Mouse (Mus musculus) urinary bladder, adult 18-20 months (tissue): Measurements from ENCODE around the gene Acss2.
A peak's percentile ranks its signal among the peaks of the same experiment; 100 is the strongest.
"Not testable (repeated sequence)": the region's sequence is repeated elsewhere in the genome, so short reads cannot be mapped to it uniquely, and the experiment has no call there.

Source experiments
- DNase-seq, 2 experiments: peaks; one replicate each; pipeline ENCODE4 v3.0.0; 2022; ENCODE audit warnings: low spot score in 2 of 2, mixed read lengths in 2 of 2

Acss2 gene

GRCm38 (mm10) chr2:155538463-155539057, 20.8 kb downstream of the Acss2 start:
- not testable (repeated sequence) for DNase-seq

GRCm38 (mm10) chr2:155539696-155540095, 21.9 kb downstream of the Acss2 start:
- no peak for DNase-seq

- no peak for DNase-seq
Observed at GRCm38 (mm10) chr2:155540822-155541458, 23.2 kb downstream of the Acss2 start.

- no peak for DNase-seq
Observed at GRCm38 (mm10) chr2:155546955-155547354, 29.2 kb downstream of the Acss2 start.

- DNase-seq: no peak
Observed at GRCm38 (mm10) chr2:155552336-155552735, 34.6 kb downstream of the Acss2 start.

- no peak for DNase-seq
Observed at GRCm38 (mm10) chr2:155552949-155553354, 35.2 kb downstream of the Acss2 start.

GRCm38 (mm10) chr2:155554426-155554985, 36.8 kb downstream of the Acss2 start:
- DNase-seq: no peak

GRCm38 (mm10) chr2:155562209-155562608, 44.5 kb downstream of the Acss2 start:
- DNase-seq: no peak

GRCm38 (mm10) chr2:155562934-155563333, 45.2 kb downstream of the Acss2 start:
- DNase-seq: peak; percentile 15 to 48

GRCm38 (mm10) chr2:155567751-155568150, 50.0 kb downstream of the Acss2 start:
- DNase-seq: no peak

GRCm38 (mm10) chr2:155569223-155569807, 51.6 kb downstream of the Acss2 start:
- no peak for DNase-seq

- DNase-seq: no peak
Observed at GRCm38 (mm10) chr2:155573001-155573400, 55.3 kb downstream of the Acss2 start.

GRCm38 (mm10) chr2:155573996-155574395, 56.2 kb downstream of the Acss2 start:
- DNase-seq: no peak

- no peak for DNase-seq
Observed at GRCm38 (mm10) chr2:155574700-155575099, 57.0 kb downstream of the Acss2 start.

- no peak for DNase-seq
Observed at GRCm38 (mm10) chr2:155576656-155577055, 58.9 kb downstream of the Acss2 start.

GRCm38 (mm10) chr2:155580331-155580730, 62.6 kb downstream of the Acss2 start:
- no peak for DNase-seq

GRCm38 (mm10) chr2:155582384-155582995, 64.7 kb downstream of the Acss2 start:
- DNase-seq: no peak

- DNase-seq: no peak
Observed at GRCm38 (mm10) chr2:155582996-155583395, 65.2 kb downstream of the Acss2 start.

- DNase-seq: peak in 1 of 2 experiments; percentile 24
Observed at GRCm38 (mm10) chr2:155583927-155584530, 66.3 kb downstream of the Acss2 start.

- no peak for DNase-seq
Observed at GRCm38 (mm10) chr2:155585082-155585481, 67.3 kb downstream of the Acss2 start.

GRCm38 (mm10) chr2:155585486-155585885, 67.7 kb downstream of the Acss2 start:
- DNase-seq: no peak

- no peak for DNase-seq
Observed at GRCm38 (mm10) chr2:155588136-155588535, 70.4 kb downstream of the Acss2 start.
